Mouse (Mus musculus): ENCODE measurements around the gene Acsbg1. TPM values are rescaled to one million over a fixed set of nuclear protein-coding genes. Genes with fewer than 3 reads are reported as not detected.
A peak's percentile ranks its signal among the peaks of the same experiment; 100 is the strongest.
"Not testable (repeated sequence)": the region's sequence is repeated elsewhere in the genome, so short reads cannot be mapped to it uniquely, and the experiment has no call there.

The Acsbg1 gene
- polyA plus RNA-seq, 1 experiment from 2014 or later, result 11.7 TPM

- not testable (repeated sequence) for H3K36me3 ChIP-seq; ATAC-seq (ENCODE audit: low FRiP score, low read depth); H3K4me1 ChIP-seq; H3K9ac ChIP-seq (replicated peaks); H3K9me3 ChIP-seq; H3K27ac ChIP-seq (replicated peaks)
- 5% methylated on average over 31 of the region's 31 CpGs for WGBS
- H3K4me2 ChIP-seq (replicated peaks), result peak overlapping the region; percentile 57
- peaks cover 19% of the 10 kb centered on the region for H3K27me3 ChIP-seq
- H3K4me3 ChIP-seq, result peak overlapping the region; percentile 35
These were observed 29.7 kb upstream of the Acsbg1 start for GRCm38 (mm10) chr9:54691241-54691805.

- 87% methylated on average over 2 of the region's 2 CpGs for WGBS
- H3K36me3 ChIP-seq; H3K4me1 ChIP-seq; H3K9ac ChIP-seq (replicated peaks); ATAC-seq (ENCODE audit: low FRiP score, low read depth); H3K27ac ChIP-seq (replicated peaks); H3K4me3 ChIP-seq; H3K4me2 ChIP-seq (replicated peaks); H3K9me3 ChIP-seq: not testable (repeated sequence)
- peaks cover 14% of the 10 kb centered on the region for H3K27me3 ChIP-seq
These were observed 29.0 kb upstream of the Acsbg1 start for GRCm38 (mm10) chr9:54690697-54691096.

- Histone ChIP-seq H3K4me1 (0 out of 2 replicates have a peak, but pooled peaks cover 4% of the 10 kb centered on the region), H3K36me3 (no peaks in the 10 kb centered on the region), H3K9ac (replicated peaks) (no peak overlapping the region), H3K27ac (replicated peaks) (no peak overlapping the region), H3K27me3 (peaks cover 10% of the 10 kb centered on the region), H3K4me3 (no peak overlapping the region), H3K9me3 (no peaks in the 10 kb centered on the region), H3K4me2 (replicated peaks) (no peak overlapping the region)
- no peak for ATAC-seq (ENCODE audit: low FRiP score, low read depth)
- WGBS, result 80% methylated on average over 8 of the region's 8 CpGs
These were observed 27.8 kb upstream of the Acsbg1 start for GRCm38 (mm10) chr9:54689446-54689845.

- Histone ChIP-seq H3K36me3 (no peaks in the 10 kb centered on the region), H3K9ac (replicated peaks) (no peak overlapping the region), H3K4me3 (no peak overlapping the region), H3K27me3 (peaks cover 10% of the 10 kb centered on the region), H3K27ac (replicated peaks) (no peak overlapping the region), H3K9me3 (no peaks in the 10 kb centered on the region), H3K4me2 (replicated peaks) (no peak overlapping the region), H3K4me1 (0 out of 2 replicates have a peak, but pooled peaks cover 4% of the 10 kb centered on the region)
- 64% methylated on average over 14 of the region's 14 CpGs for WGBS
- ATAC-seq (ENCODE audit: low FRiP score, low read depth), result no peak
These were observed 25.9 kb upstream of the Acsbg1 start for GRCm38 (mm10) chr9:54687246-54688236.

GRCm38 (mm10) chr9:54683814-54684605 is 22.3 kb upstream of the Acsbg1 start:
- no peak overlapping the region for H3K27ac ChIP-seq (replicated peaks)
- no peak for ATAC-seq (ENCODE audit: low FRiP score, low read depth)
- H3K9ac ChIP-seq (replicated peaks), result no peak overlapping the region
- H3K4me2 ChIP-seq (replicated peaks), result no peak overlapping the region
- no peak overlapping the region for H3K4me3 ChIP-seq
- no peaks in the 10 kb centered on the region for H3K36me3 ChIP-seq
- no peaks in the 10 kb centered on the region for H3K4me1 ChIP-seq
- no peaks in the 10 kb centered on the region for H3K27me3 ChIP-seq
- no peaks in the 10 kb centered on the region for H3K9me3 ChIP-seq
- WGBS, result 69% methylated on average over 7 of the region's 7 CpGs

GRCm38 (mm10) chr9:54682846-54683245 is 21.2 kb upstream of the Acsbg1 start:
- H3K36me3 ChIP-seq, result no peaks in the 10 kb centered on the region
- no peak overlapping the region for H3K27ac ChIP-seq (replicated peaks)
- no peaks in the 10 kb centered on the region for H3K4me1 ChIP-seq
- no peak overlapping the region for H3K4me3 ChIP-seq
- no peak for ATAC-seq (ENCODE audit: low FRiP score, low read depth)
- 76% methylated on average over 2 of the region's 4 CpGs for WGBS
- H3K9ac ChIP-seq (replicated peaks), result no peak overlapping the region
- H3K27me3 ChIP-seq, result no peaks in the 10 kb centered on the region
- H3K4me2 ChIP-seq (replicated peaks), result no peak overlapping the region
- H3K9me3 ChIP-seq, result no peaks in the 10 kb centered on the region

- Histone ChIP-seq H3K36me3 (no peaks in the 10 kb centered on the region), H3K27ac (replicated peaks) (no peak overlapping the region), H3K4me3 (peak overlapping the region; percentile 36), H3K9me3 (no peaks in the 10 kb centered on the region), H3K4me1 (no peaks in the 10 kb centered on the region), H3K27me3 (no peaks in the 10 kb centered on the region; the same call in 1 of the 2 replicates), H3K9ac (replicated peaks) (peak overlapping the region; percentile 51), H3K4me2 (replicated peaks) (peak overlapping the region; percentile 60)
- peak; percentile 63; the same call in 1 of the 2 replicates for ATAC-seq (ENCODE audit: low FRiP score, low read depth)
- WGBS, result 1% methylated on average over 14 of the region's 14 CpGs
These were observed 14.9 kb upstream of the Acsbg1 start for GRCm38 (mm10) chr9:54676531-54676986.

GRCm38 (mm10) chr9:54673887-54674286 is 12.2 kb upstream of the Acsbg1 start:
- no peak for ATAC-seq (ENCODE audit: low FRiP score, low read depth)
- no peak overlapping the region for H3K4me2 ChIP-seq (replicated peaks)
- 88% methylated on average over 13 of the region's 13 CpGs for WGBS

GRCm38 (mm10) chr9:54671962-54672361 is 10.3 kb upstream of the Acsbg1 start:
- Histone ChIP-seq H3K27me3 (no peaks in the 10 kb centered on the region), H3K27ac (replicated peaks) (no peak overlapping the region), H3K9ac (replicated peaks) (no peak overlapping the region), H3K4me3 (no peak overlapping the region), H3K4me2 (replicated peaks) (no peak overlapping the region), H3K4me1 (no peaks in the 10 kb centered on the region), H3K36me3 (no peaks in the 10 kb centered on the region), H3K9me3 (no peaks in the 10 kb centered on the region)
- ATAC-seq (ENCODE audit: low FRiP score, low read depth), result no peak
- 76% methylated on average over 3 of the region's 3 CpGs for WGBS

More at GRCm38 (mm10) chr9:54673887-54674286, 12.2 kb upstream of the Acsbg1 start:
- Histone ChIP-seq H3K4me1 (no peaks in the 10 kb centered on the region), H3K4me3 (no peak overlapping the region), H3K27me3 (no peaks in the 10 kb centered on the region; the same call in 1 of the 2 replicates), H3K27ac (replicated peaks) (no peak overlapping the region), H3K9me3 (no peaks in the 10 kb centered on the region), H3K9ac (replicated peaks) (no peak overlapping the region), H3K36me3 (no peaks in the 10 kb centered on the region)

- 68% methylated on average over 4 of the region's 4 CpGs for WGBS
- Histone ChIP-seq H3K9ac (replicated peaks) (no peak overlapping the region), H3K4me2 (replicated peaks) (no peak overlapping the region), H3K27ac (replicated peaks) (no peak overlapping the region), H3K4me3 (no peak overlapping the region), H3K36me3 (no peaks in the 10 kb centered on the region), H3K27me3 (no peaks in the 10 kb centered on the region), H3K4me1 (no peaks in the 10 kb centered on the region), H3K9me3 (no peaks in the 10 kb centered on the region)
- no peak for ATAC-seq (ENCODE audit: low FRiP score, low read depth)
These were observed 6.8 kb upstream of the Acsbg1 start for GRCm38 (mm10) chr9:54668455-54668854.

GRCm38 (mm10) chr9:54666116-54666515 is 4.4 kb upstream of the Acsbg1 start:
- ATAC-seq (ENCODE audit: low FRiP score, low read depth), result no peak
- no peaks in the 10 kb centered on the region for H3K9me3 ChIP-seq
- H3K9ac ChIP-seq (replicated peaks), result no peak overlapping the region
- H3K27ac ChIP-seq (replicated peaks), result no peak overlapping the region
- WGBS, result 94% methylated on average over 3 of the region's 3 CpGs
- H3K36me3 ChIP-seq, result no peaks in the 10 kb centered on the region
- no peaks in the 10 kb centered on the region for H3K27me3 ChIP-seq
- peaks cover 15% of the 10 kb centered on the region for H3K4me1 ChIP-seq
- no peak overlapping the region for H3K4me2 ChIP-seq (replicated peaks)
- H3K4me3 ChIP-seq, result no peak overlapping the region
